Mouse (Mus musculus) retina, postnatal 1 day (tissue): ENCODE results near the gene Tubd1.

Experiments used
- DNase-seq: peaks from one replicate; pipeline ENCODE4 v3.0.0-alpha.2; 2012

The Tubd1 gene

DNA sequence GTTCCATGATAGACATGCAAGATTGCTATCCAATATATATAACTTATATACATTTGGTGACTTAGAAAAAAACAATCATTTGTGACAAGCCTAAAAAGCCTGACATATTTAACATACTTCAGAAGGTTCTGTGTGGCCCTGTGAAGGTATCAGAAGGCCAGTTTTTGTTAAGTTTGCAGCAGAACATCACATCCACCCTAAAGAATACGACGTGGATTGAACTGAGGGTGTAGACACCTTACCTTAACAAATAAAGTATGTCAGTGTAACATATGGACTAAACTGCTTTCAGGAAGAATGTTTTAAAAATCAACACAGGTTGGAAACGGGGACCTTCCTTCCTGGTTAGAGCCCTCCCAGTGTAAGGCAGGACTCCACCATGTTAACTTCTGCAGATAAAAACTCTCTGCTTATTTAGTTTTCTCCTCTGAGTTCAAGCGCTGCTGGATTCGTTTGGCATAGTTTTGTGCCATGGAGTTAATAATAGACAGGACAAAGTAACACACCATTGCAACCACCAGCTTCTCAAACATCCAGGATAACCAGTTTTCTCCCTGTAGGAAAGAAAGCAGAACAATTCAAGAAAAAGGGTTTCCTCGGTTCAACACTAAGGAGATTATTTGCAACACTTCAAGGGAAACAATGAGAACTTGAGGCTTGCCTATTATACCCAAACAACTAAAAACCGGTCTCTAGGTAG lies 40.3 kb downstream of the Tubd1 start:
- DNase-seq, result no peak

DNA sequence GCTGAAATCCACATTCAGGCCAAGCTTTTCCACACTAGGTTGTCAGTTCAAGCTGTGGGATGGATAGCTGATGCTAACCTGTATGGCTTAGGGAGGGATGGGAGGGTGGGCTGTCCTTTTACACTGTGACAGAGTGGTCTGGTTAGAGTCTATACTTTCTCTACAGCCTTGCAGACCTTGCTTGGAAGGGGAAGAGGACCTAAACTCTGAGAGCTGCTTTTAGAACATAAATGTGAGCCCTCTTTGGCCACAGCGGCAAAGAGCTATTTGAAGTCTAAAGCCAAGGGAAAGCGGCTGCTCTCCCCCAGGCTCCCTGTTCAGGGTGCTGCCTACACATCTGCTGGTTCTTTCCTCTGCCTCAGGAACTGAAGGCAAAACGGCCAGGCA lies 40.8 kb downstream of the Tubd1 start:
- DNase-seq, result no peak

DNA sequence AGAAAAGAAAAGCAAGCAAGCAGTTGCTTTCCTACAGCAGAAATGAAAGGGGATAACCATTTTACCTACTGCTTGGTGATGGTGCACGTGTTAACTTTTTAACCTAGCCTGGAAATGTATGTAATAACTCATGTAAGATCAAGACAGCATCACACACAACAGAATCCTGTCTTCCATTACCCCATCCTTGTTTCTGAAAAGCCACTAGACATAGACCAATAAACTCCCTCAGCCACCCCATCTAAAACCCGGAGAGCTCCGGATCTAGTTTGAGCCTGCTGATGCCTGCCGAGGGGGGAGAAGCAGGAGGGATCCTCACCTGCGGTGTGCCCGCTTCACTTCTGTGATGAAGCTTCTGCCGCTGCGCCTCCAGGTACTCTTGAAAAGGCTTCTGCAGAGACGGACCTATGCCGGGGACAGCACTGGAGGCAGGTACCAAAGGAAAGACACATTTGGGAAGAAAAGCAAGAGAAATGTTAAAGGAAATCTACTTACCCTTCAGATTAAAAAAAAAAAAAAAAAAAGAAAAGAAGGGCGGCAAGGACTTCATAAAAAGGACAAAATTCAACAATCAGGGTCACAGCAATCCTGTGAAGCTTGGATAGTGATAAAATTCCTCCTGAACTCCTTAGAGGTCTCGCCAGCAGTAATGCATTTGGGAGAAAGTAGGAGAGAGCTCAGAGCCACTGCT lies 41.5 kb downstream of the Tubd1 start:
- no peak for DNase-seq

DNA sequence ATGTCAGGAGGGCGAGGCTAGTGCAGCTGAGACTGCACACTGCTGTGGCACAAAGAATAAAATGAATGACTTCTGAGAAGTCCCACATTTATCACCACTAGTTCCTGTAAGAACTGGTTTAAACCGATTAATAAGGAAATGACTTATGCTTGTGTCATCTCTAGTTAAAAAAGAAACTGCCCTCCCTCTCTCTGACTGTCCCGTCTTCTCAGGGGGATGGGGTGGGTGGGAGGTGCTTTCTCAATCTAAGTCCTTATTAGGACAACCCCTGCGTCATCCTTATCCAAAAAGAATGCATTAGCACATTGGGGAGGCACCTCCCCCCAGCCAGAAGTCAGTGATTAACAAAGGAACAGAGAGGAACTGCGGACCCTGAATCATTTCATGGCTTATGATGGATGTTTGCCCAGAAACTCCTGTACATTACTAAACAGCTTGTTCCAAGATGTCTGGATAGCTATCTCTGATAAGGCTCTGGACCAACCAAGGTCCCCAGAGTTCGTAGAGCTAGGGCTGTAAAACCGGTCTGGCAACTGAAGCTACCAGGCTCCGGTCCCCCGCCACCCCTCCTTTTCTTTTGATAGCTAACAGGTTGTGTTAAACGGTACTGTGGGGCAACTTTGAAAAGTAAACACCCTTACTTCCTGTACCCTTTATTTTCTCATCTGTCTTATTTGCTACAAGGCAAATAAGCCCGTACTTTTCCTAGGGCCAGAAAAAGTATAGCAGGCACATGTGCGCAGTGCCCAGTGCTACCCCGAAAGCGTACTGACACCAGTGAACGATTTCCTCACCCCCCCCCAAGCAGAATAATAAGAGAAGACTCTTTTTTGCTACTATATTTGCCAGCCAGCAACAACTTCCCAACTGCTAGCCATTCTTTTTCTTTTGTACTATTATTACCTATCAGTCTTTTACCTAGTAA lies 42.3 kb downstream of the Tubd1 start:
- peak; percentile 11 for DNase-seq

DNA sequence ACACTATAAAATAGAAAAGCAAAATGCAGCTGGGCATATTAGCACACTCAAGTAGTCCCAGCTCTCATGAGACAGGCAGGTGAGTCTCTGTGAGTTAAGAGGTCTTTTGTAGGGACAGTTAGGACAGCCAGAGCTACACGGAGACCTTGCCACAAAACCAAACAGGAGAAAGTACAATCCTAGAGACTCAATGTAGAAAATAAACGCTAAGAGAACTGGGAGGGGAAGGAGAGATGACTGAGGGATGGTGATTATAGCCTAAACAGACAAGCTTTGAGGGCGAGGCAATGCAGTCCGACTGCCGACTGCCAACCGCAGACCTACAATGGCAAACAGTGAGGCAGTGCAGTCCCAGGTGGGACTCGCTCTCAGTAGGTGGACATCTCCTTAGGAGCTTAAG lies 43.0 kb downstream of the Tubd1 start:
- no peak for DNase-seq

DNA sequence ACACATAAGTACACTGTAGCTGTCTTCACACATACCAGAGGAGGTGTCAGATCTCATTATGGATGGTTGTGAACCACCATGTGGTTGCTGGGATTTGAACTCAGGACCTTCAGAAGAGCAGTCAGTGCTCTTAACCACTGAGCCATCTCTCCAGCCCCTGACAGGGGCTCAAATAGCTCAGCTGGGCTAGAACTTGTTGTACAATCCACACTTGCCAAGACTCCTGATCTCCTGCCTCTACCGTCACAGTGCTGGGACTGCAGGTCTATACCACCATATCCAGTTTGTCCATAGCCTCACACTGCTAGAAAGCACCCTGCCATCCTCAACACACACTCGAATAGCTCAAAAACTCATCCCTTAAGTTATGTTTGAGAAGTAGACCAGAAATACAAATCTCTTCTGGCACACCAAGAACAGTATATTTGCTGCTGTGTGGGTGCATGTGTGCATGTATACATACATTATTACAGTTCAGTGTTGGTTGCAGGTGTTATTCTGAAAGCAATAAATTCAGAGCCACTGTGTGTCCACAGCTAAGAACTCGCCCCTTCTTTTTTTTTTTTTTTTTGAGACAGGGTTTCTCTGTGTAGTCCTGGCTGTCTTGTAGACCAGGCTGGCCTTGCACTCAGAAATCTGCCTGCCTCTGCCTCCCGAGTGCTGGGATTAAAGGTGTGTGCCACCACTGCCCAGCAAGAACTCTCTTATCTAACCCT lies 44.0 kb downstream of the Tubd1 start:
- DNase-seq, result no peak

DNA sequence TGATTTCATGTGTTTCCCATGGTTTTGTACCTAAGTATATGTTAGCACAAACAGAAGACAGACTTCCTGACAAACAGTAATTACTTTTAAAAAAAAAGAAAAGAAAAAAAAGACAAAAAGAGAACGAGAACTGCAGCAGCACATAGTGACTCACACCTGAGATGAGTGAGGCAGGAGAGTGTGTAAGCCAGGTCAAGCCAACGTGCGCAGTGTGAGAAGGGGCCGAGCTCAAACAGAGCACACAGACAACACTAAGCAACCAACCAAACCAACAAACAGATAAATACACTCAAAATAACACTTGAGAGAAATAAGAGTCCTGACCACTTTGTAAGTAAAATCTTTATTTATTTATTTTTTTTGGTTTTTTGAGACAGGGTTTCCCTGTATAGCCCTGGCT lies 45.3 kb downstream of the Tubd1 start:
- DNase-seq, result no peak

DNA sequence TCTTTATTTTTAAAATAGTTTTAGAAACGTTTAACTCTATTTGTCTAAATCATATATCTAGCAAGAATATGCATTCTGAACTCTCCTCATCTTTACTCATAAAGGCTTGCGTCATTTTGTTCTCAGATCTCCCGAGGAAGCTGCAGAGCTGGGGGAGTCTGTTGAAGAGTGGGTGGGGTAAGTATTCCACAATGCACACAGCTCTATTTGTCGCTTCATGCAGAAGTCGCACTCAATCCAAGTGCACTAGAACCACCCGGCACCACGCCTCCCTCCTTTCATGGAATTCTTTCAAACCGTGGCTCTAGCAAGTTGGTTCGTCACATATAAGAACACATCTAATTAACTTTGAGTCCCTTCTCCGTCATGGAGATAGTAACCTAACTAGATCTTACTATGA lies 45.8 kb downstream of the Tubd1 start:
- DNase-seq, result no peak

DNA sequence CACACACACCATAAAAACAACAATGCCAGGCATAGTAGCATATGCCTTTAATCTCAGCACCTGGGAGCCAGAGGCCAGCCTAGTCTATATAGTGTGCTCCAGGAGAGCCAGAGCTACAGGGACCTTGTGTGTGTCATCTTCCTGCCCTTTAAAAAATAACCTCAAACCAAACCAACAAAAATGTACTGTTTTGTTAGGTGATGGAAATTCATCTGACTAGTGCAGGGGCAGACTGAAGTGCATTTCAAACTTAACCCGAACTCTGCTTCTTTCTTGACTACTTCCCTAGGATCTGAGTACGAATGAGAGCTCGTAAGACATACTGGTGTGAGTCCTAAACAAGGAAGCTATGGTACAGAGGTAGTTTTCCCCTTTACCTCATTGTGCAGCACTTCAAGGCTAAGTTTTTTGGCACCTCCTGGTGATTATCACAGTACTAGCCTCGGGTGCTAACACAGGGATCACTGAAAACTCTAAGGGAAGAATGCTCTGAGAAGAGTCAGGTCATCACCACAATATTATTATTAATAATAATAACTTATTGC lies 46.6 kb downstream of the Tubd1 start:
- DNase-seq, result no peak

DNA sequence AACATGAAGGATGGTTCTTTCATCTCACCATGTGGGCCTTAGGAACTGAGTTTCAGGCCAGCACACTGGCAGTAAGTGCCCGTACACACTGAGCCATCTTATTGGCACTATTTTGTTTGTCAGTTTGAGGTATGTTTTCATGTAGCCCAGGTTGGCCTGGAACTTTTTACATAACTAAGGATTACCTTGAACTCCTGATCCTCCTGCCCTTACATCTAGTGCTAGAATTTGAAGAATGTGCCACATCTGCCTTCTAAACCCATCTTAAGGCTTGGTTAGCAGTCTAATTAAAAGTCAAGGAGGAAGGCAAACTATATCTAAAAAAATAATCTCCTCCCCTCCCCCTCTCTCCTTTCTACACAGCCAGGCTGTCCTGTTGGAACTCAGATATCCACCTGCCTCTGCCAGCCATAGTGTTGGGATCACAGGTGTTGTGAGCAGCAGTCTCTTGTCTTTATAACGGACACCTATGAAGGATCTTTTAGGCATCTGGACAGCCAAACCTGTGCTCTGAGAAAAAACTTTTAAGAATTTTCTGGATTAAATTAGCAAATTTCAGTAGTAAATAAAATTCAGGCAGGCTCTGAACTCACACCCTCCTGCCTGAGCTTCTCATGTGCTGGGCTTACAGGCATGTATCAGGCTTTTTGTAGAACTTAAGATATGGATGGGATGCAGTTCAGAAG lies 47.3 kb downstream of the Tubd1 start:
- DNase-seq, result no peak

DNA sequence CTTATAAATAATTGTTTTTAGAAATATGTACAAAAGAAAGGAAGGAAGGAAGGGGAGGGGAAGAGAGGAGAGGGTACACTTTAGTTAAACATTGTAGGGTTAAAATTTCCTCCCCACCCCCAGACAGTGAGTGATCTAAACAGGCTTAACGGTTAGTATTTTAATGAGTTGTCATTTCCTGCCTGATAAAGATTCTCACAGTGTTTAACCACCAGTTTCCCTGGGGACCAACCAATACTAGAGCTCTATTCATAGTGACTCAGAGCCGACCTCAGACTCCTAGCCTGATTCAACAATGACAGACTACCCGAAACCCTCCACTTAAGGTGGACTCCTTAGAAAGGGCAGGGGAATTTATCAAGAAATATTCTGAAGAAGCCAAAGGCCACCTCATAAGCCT lies 48.2 kb downstream of the Tubd1 start:
- no peak for DNase-seq

DNA sequence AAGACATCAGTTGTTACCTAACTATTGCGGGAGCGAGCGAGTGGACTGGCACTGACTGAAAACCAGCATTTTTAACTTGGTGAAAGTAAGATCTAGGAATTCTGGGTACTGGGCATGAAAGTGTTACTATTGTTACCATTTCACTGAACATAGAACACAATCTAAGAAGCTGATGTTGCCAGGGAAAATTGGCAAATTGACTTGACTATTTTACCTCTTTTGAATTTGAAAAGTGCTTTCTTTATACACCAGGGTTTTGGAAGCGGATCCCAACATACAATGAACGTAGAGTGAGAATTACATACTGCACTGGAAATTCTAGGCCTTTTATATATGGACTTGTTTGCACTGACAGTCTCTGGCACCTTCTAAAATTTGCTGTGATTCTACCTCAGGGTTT lies 48.7 kb downstream of the Tubd1 start:
- DNase-seq, result no peak

DNA sequence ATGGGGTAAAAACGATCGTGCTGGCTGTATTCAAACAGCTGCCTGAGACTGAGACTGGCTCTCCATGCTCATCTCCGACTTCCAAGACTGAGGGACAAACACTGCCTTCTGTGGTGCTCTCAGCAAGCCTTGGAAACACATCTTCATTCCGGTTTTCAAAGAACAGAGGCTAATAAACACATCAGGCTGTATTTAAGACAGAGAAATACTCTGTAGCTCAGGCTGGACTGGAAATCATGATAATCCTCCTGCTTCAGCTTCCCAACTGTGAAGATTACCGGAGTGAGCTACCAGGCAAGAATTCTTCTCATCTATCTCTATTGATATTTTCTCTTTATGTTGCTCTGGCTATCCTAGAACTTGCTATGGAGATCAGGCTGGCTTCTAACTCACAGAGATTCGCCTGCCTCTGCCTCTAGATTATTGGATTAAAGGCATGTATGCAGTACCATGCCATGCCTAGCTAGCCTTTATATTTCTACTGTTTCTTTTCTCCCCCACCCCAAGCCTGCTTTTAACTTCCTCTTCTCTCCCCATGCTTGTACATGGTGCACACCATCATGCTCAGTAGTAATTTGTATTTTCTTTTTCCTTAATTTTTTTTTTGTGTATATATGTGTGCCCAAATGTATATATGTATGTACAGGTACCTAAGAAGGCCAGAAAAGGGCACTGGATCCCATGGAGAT lies 49.5 kb downstream of the Tubd1 start:
- no peak for DNase-seq

DNA sequence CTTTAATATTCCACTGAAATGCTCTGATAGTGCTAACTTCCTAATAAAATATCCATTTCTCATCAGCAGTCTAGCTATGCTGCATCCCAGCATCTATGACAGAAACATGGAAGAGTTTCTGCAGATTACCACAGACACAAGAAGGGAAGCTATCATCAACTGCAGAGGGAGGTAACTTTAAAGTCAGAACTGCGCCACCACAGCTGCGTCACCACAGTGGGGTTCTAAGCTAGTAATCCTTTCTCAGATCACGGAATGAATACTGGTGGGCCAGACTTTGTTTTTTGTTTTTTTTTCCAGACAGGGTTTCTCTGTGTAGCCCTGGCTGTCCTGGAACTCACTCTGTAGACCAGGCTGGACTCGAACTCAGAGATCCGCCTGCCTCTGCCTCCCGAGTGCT lies 50.6 kb downstream of the Tubd1 start:
- DNase-seq, result no peak

DNA sequence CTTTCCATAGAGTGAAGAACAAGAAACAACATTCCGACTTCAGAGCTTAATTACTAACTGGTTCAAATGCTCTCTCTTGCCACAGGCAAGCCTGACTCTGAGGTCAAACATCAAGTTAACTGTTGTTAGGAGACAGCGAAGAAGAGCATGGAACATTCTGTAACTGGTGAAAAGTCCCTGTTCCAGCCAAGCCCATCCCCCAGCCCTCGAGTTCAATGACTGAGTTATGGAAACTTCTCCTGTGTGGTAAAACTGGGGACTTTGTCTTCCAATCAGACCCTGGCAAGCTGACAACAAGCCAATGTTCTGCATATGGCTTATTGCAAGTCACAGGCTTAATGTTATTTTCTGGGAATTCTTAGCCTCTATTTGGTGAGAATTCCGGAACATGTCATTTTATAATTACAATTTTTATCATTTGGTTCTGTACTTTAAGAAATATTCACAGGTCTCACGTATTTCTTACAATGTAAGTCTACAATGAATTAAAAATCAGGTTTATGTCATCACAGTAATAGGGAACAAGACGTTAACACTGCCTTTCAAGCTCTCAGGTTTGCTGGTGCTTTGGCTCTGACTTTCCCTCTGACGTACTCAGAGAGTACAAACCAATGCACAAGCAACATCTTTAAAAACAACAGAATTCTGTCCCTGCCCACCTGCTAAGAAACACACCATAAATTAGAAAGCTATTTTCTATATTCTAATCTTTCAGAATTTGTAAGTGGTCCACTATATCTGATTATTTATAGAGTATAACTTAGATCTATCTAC lies 51.6 kb downstream of the Tubd1 start:
- no peak for DNase-seq

DNA sequence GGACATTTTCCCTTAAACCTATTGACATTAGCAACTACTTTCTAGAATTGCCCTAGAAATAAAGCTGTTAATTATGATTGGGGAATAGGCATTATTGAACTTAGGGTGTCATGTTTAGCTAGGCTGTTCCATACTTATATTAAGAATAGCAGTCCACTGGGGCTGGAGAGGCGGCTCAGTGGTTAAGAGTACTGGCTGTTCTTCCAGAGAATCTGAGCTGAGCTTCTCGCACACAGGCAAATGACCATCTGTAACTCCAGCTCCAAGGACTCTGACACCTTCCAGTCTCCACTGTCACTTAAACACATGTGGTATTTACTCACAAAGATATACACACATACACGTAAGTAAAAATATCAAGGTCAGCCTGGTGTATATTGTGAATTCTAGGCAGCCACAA lies 52.2 kb downstream of the Tubd1 start:
- DNase-seq, result no peak

DNA sequence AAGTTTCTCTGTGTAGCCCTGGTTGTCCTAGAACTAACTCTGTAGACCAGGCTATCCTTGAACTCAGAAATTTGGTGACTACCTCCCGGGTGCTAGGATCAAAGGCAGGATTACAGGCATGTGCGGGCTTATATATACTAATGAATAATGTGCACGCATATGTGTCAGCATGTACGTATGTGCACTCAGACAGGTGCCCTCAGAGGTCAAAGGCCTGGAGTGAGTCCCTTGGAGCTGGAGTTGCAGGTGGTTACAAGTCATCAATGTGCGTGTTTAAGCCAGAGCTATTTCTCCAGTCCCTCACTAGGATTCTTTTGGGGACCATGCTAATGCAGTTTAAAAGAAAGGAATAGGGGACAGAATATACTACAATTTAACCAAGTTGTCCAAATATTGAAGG lies 53.4 kb downstream of the Tubd1 start:
- DNase-seq, result no peak

DNA sequence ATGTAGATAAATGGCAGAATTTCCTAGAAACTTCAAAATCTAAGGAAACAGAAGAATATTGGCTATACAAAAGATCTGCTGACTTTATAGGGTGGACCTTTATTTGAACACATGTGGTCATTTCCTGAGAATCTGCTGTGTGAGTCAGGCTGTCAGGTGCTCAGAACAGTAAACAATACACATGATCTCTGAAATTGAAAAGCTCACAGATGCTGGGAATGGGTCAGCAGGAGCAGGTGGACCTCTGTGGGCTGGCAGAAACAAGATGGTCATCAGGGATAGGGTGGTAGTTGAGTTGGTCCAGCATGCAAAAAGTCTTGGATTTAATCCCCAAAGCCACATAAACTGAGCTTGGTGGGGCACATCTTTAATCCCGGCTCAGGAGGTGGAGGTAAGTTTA lies 53.8 kb downstream of the Tubd1 start:
- no peak for DNase-seq

DNA sequence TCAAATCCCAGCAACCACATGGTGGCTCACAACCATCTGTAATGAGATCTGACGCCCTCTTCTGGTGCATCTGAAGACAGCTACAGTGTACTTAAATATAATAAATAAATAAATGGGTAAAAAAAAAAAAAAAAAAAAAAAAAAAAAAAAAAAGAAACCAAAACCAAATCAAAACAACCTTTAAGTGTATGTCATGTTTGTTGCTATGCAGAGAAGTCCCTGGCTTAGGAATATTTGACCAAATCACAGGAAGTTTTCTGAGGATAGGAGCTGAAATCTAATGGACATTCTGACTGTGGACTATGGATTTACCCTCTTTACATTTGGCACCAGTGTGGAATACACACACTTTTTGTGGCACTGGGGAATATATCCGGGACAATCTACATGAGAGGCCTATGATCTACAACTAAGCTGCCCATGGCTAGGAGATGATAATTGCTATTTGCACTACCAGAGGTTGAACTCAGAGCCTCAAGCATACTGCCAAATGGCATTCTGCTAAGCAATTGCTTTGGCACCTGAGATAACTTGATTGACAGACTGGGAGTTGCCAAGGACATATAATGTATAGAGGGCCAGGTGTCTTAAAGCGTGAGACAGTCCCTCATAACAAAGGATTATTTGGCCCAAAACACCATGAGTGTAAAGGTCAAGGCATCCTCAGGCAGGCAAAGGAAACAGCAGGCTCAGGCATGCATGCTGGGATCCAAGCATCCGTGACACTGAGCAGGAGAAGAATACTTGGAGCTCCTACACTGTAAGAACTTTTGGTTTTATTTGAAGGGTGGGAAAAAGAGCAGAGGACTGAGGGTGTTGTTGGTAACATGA lies 54.8 kb downstream of the Tubd1 start:
- DNase-seq, result no peak

DNA sequence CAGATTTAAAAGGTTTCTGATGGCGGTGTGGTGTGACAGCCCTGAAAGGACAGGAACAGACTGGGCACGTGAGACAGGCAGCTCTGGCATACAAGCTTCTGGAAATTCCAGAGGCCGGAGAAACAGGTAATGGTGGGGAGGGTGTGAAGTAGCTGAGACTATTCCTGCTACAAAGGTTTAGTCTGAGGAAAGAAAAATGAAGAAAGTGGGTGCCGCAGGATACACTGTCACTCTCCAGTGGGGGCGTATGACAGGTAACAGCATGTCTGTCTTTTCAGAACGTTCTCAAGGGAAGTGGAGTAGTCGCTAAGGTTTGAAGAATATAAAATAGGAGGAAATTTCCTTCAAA lies 55.4 kb downstream of the Tubd1 start:
- DNase-seq, result no peak
